In genomic region chr2:71743377-71743776, GRCm38 (mm10) we compare ENCODE assay signal across 15 mouse cellular contexts.
"Had no signal": no experiment of that assay in that cellular context is flagged by ENCODE, and none has a peak within 500 bp of the region (broad histone marks: within the 10 kb centered on the region; RNA-seq: fewer than 3 reads in every experiment).

No protein-coding gene starts in this region.

- H3K4me2 ChIP-seq: limb, embryonic 13.5 days; liver, embryonic 11.5 days; lung, embryonic 14.5 days; midbrain, embryonic 12.5 days; neural tube, embryonic 13.5 days had no signal

- H3K4me3 ChIP-seq: limb, embryonic 13.5 days; midbrain, embryonic 12.5 days; neural tube, embryonic 13.5 days had no signal

- DNase-seq: kidney, adult 8-10 months; kidney, postnatal 10 days; left cerebral cortex, postnatal 4 days; lung, embryonic 14.5 days; lung, postnatal 10 days; lung, postnatal 4 days; retina, postnatal 1 day; right cerebral cortex, postnatal 4 days; spleen, adult 18-20 months; thymus, postnatal 36 days had no signal

- H3K9ac ChIP-seq: limb, embryonic 13.5 days; lung, embryonic 14.5 days; midbrain, embryonic 12.5 days; neural tube, embryonic 13.5 days had no signal

- H3K36me3 ChIP-seq: limb, embryonic 13.5 days; midbrain, embryonic 12.5 days; neural tube, embryonic 13.5 days had no signal

- ATAC-seq: midbrain, embryonic 16.5 days had no signal

- H3K9me3 ChIP-seq: limb, embryonic 13.5 days; midbrain, embryonic 12.5 days; neural tube, embryonic 13.5 days had no signal

- H3K27me3 ChIP-seq: limb, embryonic 13.5 days; neural tube, embryonic 13.5 days had no signal

- H3K27ac ChIP-seq: limb, embryonic 13.5 days; midbrain, embryonic 12.5 days; neural tube, embryonic 13.5 days had no signal
